Mouse (Mus musculus): ENCODE data around the gene Ccdc58.
A peak's percentile ranks its signal among the peaks of the same experiment; 100 is the strongest.
"Not testable (repeated sequence)": the region's sequence is repeated elsewhere in the genome, so short reads cannot be mapped to it uniquely, and the experiment has no call there.

Ccdc58 gene

GRCm38 (mm10) chr16:36072410-36073011, 1.0 kb downstream of the Ccdc58 start:
- no peak for DNase-seq (ENCODE audit: extremely low read depth, low read depth, low spot score)

GRCm38 (mm10) chr16:36074772-36075171, 3.3 kb downstream of the Ccdc58 start:
- DNase-seq (ENCODE audit: extremely low read depth, low read depth, low spot score), result no peak

GRCm38 (mm10) chr16:36079916-36080315, 8.4 kb downstream of the Ccdc58 start:
- no peak for DNase-seq (ENCODE audit: extremely low read depth, low read depth, low spot score)

GRCm38 (mm10) chr16:36087846-36088245, 16.4 kb downstream of the Ccdc58 start:
- DNase-seq (ENCODE audit: extremely low read depth, low read depth, low spot score), result no peak

- no peak for DNase-seq (ENCODE audit: extremely low read depth, low read depth, low spot score)
These were observed 17.6 kb downstream of the Ccdc58 start for GRCm38 (mm10) chr16:36089065-36089464.

- DNase-seq (ENCODE audit: extremely low read depth, low read depth, low spot score), result no peak
These were observed 18.5 kb downstream of the Ccdc58 start for GRCm38 (mm10) chr16:36089850-36090616.

GRCm38 (mm10) chr16:36090785-36091509, 19.5 kb downstream of the Ccdc58 start:
- DNase-seq (ENCODE audit: extremely low read depth, low read depth, low spot score), result no peak

- peak; percentile 99 for DNase-seq (ENCODE audit: extremely low read depth, low read depth, low spot score)
These were observed 22.6 kb downstream of the Ccdc58 start for GRCm38 (mm10) chr16:36094079-36094478.

- DNase-seq (ENCODE audit: extremely low read depth, low read depth, low spot score), result not testable (repeated sequence)
These were observed 26.5 kb downstream of the Ccdc58 start for GRCm38 (mm10) chr16:36097813-36098499.

- DNase-seq (ENCODE audit: extremely low read depth, low read depth, low spot score), result no peak
These were observed 30.0 kb downstream of the Ccdc58 start for GRCm38 (mm10) chr16:36101526-36101925.

- no peak for DNase-seq (ENCODE audit: extremely low read depth, low read depth, low spot score)
These were observed 30.7 kb downstream of the Ccdc58 start for GRCm38 (mm10) chr16:36102211-36102610.

GRCm38 (mm10) chr16:36111486-36111885, 40.0 kb downstream of the Ccdc58 start:
- DNase-seq (ENCODE audit: extremely low read depth, low read depth, low spot score), result not testable (repeated sequence)

GRCm38 (mm10) chr16:36115751-36116150, 44.3 kb downstream of the Ccdc58 start:
- not testable (repeated sequence) for DNase-seq (ENCODE audit: extremely low read depth, low read depth, low spot score)

- no peak for DNase-seq (ENCODE audit: extremely low read depth, low read depth, low spot score)
These were observed 56.6 kb downstream of the Ccdc58 start for GRCm38 (mm10) chr16:36128092-36128491.

- no peak for DNase-seq (ENCODE audit: extremely low read depth, low read depth, low spot score)
These were observed 59.7 kb downstream of the Ccdc58 start, which contains the start of gene Csta1 for GRCm38 (mm10) chr16:36131141-36131540. Gene Csta1, minus strand, starts transcription at chr16:36131241.

- DNase-seq (ENCODE audit: extremely low read depth, low read depth, low spot score), result no peak
These were observed 66.7 kb downstream of the Ccdc58 start for GRCm38 (mm10) chr16:36138201-36138600.
